Mouse (Mus musculus): ENCODE data around the gene Clpx.

GRCm38 (mm10) chr9:65363684-65364083, 69.6 kb downstream of the Clpx start:
- TF ChIP-seq CTCF (IDR thresholded peaks at IDR 0.05; ENCODE audit: low read depth) = no peak
- no peak for TF ChIP-seq EP300 (IDR thresholded peaks at IDR 0.05; ENCODE audit: low read depth)

Data from liver, embryonic 14.5 days (tissue).